Mouse (Mus musculus): Measurements from ENCODE around the gene Rraga. TPM values are rescaled to one million over a fixed set of nuclear protein-coding genes. Genes with fewer than 3 reads are reported as not detected.

Rraga gene
- 57.5 and 67.4 TPM in 2 replicates for polyA plus RNA-seq (2015; fragmentation: Nextera tagmentation; extraction: Ambion mirVana)

DNA sequence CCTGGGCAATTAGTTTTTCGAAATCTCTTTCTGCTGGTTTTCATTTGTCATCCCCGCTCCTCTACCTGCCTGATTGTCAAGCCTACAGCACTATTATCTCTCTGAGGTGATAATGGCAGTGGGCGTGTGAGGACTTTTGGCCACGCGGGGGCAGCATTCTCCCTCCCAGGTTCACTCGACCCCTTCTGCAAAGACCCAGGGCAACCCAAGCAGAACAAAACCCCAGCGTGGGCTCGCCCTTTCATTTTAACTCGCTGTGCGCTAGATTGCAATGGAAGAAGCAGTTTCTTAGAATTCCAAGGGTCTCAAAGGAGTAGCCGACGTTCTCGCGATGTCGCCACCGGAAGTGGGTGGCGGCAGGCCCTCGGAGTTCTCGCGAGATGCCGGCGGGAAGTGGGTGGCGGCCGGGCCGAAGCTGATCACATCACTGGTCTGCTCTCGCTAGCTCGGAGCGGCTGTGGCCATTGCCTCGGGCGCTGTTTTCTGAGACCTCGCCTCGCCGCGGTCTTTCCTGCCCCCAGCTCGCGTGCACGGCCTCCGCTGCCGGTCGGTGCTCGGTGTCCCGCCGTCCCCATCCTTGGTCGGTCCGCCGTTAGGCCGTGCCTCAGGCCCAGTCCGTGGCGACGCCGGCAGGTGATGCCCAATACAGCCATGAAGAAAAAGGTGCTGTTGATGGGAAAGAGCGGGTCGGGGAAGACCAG is at the start of gene Rraga:
Gene Rraga (plus strand): TSS at position 386 of the 701 bp plus-strand sequence.

DNA sequence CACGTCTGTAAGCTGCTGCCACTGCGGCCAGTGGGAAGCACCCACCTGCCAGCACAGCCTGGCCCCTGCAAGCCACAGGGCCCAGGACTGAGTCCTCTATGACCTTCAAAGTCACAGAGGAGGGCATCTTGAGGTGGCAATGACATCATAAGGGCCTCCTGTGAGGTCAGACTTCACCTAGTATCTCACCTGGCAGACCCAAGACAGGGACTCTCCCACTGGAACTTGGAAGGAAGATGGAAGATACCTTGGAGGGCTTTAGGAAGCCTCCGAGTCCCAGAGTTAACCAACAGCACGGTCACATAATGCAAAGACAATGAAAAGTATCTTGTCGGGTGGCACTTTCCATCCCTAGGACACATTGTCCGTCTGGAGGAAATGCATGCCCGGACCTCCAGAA is 17.2 kb upstream of the Rraga start, which contains the start of gene Saxo1:
Gene Saxo1 (minus strand): TSS at position 101 of the 400 bp plus-strand sequence.

DNA sequence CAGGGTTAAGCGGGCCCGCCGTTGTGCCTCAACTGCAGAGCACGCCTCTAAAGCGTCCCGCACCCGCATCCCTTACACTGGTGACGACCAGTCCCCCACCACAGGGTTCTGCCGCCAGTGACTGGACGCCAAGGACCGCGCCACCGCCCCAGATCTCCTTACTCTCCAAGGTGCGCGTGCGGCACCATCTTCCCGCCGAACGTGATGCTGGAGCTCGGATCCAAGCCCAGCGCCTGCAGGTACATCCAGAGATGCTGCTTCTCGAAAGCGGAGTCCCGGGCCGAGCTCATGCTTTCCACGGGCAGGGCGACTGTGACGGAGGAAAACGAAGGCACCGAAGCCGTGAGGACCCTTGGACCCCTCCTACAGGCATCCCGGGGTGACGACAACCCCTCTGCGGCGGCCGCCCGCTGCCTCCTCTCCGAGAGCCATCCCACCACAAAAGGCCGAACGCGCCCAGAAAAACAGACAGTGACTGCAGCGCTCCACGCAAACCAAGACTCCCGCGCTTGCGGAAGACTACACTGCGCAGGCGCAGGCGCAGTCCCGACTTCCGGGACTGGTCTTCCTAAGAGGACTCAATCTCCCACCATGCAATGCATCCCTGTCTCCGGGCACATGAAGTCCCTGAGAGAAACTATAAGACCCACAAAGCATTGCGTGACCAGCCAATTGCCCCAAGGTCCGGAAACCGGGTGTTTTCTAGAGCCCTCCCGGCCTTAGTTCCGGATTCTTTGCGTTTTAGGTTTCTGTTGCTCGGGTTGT is 36.2 kb downstream of the Rraga start, which contains the start of gene Haus6:
Gene Haus6 (minus strand): TSS at position 532 of the 765 bp plus-strand sequence.

Other genes with a start within 250 kb of the Rraga start
- gene Saxo1, start 17.3 kb upstream of the Rraga start, polyA plus RNA-seq (2015; fragmentation: Nextera tagmentation; extraction: Ambion mirVana) = not detected in 2 replicates
- 6.3 and 7.0 TPM in 2 replicates for gene Haus6, start 36.4 kb downstream of the Rraga start, polyA plus RNA-seq (2015; fragmentation: Nextera tagmentation; extraction: Ambion mirVana)
- gene Plin2, start 94.4 kb downstream of the Rraga start, polyA plus RNA-seq (2015; fragmentation: Nextera tagmentation; extraction: Ambion mirVana) = 49.1 and 106 TPM in 2 replicates
- gene Dennd4c, start 172.9 kb downstream of the Rraga start, polyA plus RNA-seq (2015; fragmentation: Nextera tagmentation; extraction: Ambion mirVana) = 3.6 and 3.7 TPM in 2 replicates

Measured in urinary bladder, postnatal 0 days (tissue).